Mouse (Mus musculus): Measurements from ENCODE around the gene Ccdc63.

DNA sequence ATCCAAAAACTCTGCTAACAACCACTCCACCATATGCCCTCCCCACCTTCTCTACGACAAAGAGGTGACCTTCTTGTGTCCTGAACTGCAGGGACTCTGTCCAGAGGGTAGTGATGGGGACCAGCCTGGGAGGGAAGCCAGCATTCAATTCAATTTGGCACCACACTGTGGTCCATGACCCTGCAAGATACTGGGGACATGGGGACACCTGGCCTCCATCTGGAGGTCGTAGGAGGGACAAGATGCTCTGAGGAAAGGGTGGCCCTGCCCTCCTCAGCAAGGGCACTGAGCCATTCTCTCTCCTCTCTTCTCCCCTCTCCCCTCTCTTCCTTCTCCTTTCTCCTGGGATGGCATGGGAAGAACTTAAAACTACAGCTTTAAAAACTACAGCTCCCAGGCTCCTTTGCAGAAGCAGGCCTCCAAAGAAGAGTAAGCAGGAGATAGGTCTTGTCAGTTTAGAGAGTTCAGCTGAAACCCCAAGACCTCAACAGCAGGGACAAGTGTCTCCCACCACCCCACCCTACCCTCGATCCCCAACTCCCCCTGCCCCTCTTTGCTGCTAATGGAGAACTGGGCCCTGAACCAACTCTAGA lies 5.2 kb downstream of the Ccdc63 start:
- no peak for TF ChIP-seq POLR2A (IDR thresholded peaks at IDR 0.05; ENCODE audit: control insufficient read depth, extremely low read depth, insufficient read depth, low read length, poor library complexity)
- TF ChIP-seq CTCF (IDR thresholded peaks at IDR 0.05; ENCODE audit: borderline replicate concordance, control insufficient read depth, extremely low read depth, insufficient read depth, low read length, poor library complexity) = no peak

Measured in thymus, adult 2 months (tissue).